Mouse (Mus musculus): ENCODE measurements around the gene Rpl7l1. TPM values are rescaled to one million over a fixed set of nuclear protein-coding genes. Genes with fewer than 3 reads are reported as not detected.

Gene Rpl7l1
- polyA plus RNA-seq, 1 experiment from 2014 or later, result 82.2 TPM

GRCm38 (mm10) chr17:46751056-46751793 is 31.2 kb downstream of the Rpl7l1 start:
- no peak; the same call in 1 of the 2 replicates for ATAC-seq (ENCODE audit: low FRiP score, low read depth)

GRCm38 (mm10) chr17:46750580-46750979 is 31.9 kb downstream of the Rpl7l1 start:
- H3K36me3 ChIP-seq, result peaks cover 7% of the 10 kb centered on the region; the same call in 1 of the 2 replicates
- peak overlapping the region; percentile 76 for H3K9ac ChIP-seq
- H3K4me1 ChIP-seq (replicated peaks), result peaks cover 22% of the 10 kb centered on the region
- peak overlapping the region; percentile 92; the same call in 1 of the 2 replicates for H3K27ac ChIP-seq (replicated peaks)
- no peaks in the 10 kb centered on the region for H3K27me3 ChIP-seq
- peak overlapping the region; percentile 77 for H3K4me3 ChIP-seq
- 97% methylated on average over 4 of the region's 4 CpGs for WGBS
- peak overlapping the region; percentile 79 for H3K4me2 ChIP-seq
- ATAC-seq (ENCODE audit: low FRiP score, low read depth), result no peak
- no peaks in the 10 kb centered on the region for H3K9me3 ChIP-seq

More at GRCm38 (mm10) chr17:46751056-46751793, 31.2 kb downstream of the Rpl7l1 start:
- 29% methylated on average over 16 of the region's 16 CpGs for WGBS
- no peaks in the 10 kb centered on the region for H3K27me3 ChIP-seq
- H3K4me1 ChIP-seq (replicated peaks), result peaks cover 22% of the 10 kb centered on the region
- H3K36me3 ChIP-seq, result peaks cover 7% of the 10 kb centered on the region; the same call in 1 of the 2 replicates
- H3K4me3 ChIP-seq, result peak overlapping the region; percentile 77
- no peaks in the 10 kb centered on the region for H3K9me3 ChIP-seq
- H3K4me2 ChIP-seq, result peak overlapping the region; percentile 79
- H3K9ac ChIP-seq, result peak overlapping the region; percentile 76
- peak overlapping the region; percentile 92 for H3K27ac ChIP-seq (replicated peaks)

- H3K27me3 ChIP-seq, result no peaks in the 10 kb centered on the region
- peaks cover 12% of the 10 kb centered on the region for H3K36me3 ChIP-seq
- no peak overlapping the region for H3K9ac ChIP-seq
- H3K4me3 ChIP-seq, result no peak overlapping the region
- no peak overlapping the region for H3K27ac ChIP-seq (replicated peaks)
- 88% methylated on average over 5 of the region's 5 CpGs for WGBS
- no peak overlapping the region for H3K4me2 ChIP-seq
- peaks cover 22% of the 10 kb centered on the region for H3K4me1 ChIP-seq (replicated peaks)
- no peak for ATAC-seq (ENCODE audit: low FRiP score, low read depth)
- H3K9me3 ChIP-seq, result no peaks in the 10 kb centered on the region
Observed at GRCm38 (mm10) chr17:46749282-46749681, 33.2 kb downstream of the Rpl7l1 start.

GRCm38 (mm10) chr17:46747806-46748205 is 34.7 kb downstream of the Rpl7l1 start:
- no peaks in the 10 kb centered on the region for H3K27me3 ChIP-seq
- peaks cover 14% of the 10 kb centered on the region for H3K36me3 ChIP-seq
- 90% methylated on average over 2 of the region's 2 CpGs for WGBS
- H3K4me3 ChIP-seq, result no peak overlapping the region
- H3K4me1 ChIP-seq (replicated peaks), result peaks cover 22% of the 10 kb centered on the region
- no peak for ATAC-seq (ENCODE audit: low FRiP score, low read depth)
- no peak overlapping the region for H3K9ac ChIP-seq
- no peaks in the 10 kb centered on the region for H3K9me3 ChIP-seq
- H3K4me2 ChIP-seq, result no peak overlapping the region
- H3K27ac ChIP-seq (replicated peaks), result no peak overlapping the region

GRCm38 (mm10) chr17:46747234-46747633 is 35.2 kb downstream of the Rpl7l1 start:
- Histone ChIP-seq H3K4me2 (no peak overlapping the region), H3K9me3 (no peaks in the 10 kb centered on the region), H3K27ac (replicated peaks) (no peak overlapping the region), H3K36me3 (peaks cover 19% of the 10 kb centered on the region), H3K4me3 (no peak overlapping the region), H3K27me3 (no peaks in the 10 kb centered on the region), H3K9ac (no peak overlapping the region), H3K4me1 (replicated peaks) (peaks cover 17% of the 10 kb centered on the region)
- no peak for ATAC-seq (ENCODE audit: low FRiP score, low read depth)
- WGBS, result 85% methylated on average over 8 of the region's 8 CpGs

GRCm38 (mm10) chr17:46745506-46745905 is 37.0 kb downstream of the Rpl7l1 start:
- no peak overlapping the region for H3K9ac ChIP-seq
- H3K9me3 ChIP-seq, result no peaks in the 10 kb centered on the region
- H3K27ac ChIP-seq (replicated peaks), result no peak overlapping the region
- no peak for ATAC-seq (ENCODE audit: low FRiP score, low read depth)
- H3K4me2 ChIP-seq, result no peak overlapping the region
- WGBS, result 97% methylated on average over 2 of the region's 2 CpGs
- H3K36me3 ChIP-seq, result peaks cover 22% of the 10 kb centered on the region
- peaks cover 8% of the 10 kb centered on the region for H3K4me1 ChIP-seq (replicated peaks)
- H3K4me3 ChIP-seq, result no peak overlapping the region
- no peaks in the 10 kb centered on the region for H3K27me3 ChIP-seq

GRCm38 (mm10) chr17:46742986-46743385 is 39.5 kb downstream of the Rpl7l1 start:
- ATAC-seq (ENCODE audit: low FRiP score, low read depth), result no peak
- peaks cover 25% of the 10 kb centered on the region for H3K36me3 ChIP-seq
- WGBS, result 89% methylated on average over 9 of the region's 9 CpGs
- H3K9ac ChIP-seq, result no peak overlapping the region
- no peaks in the 10 kb centered on the region for H3K9me3 ChIP-seq
- no peaks in the 10 kb centered on the region for H3K27me3 ChIP-seq
- no peaks in the 10 kb centered on the region for H3K4me1 ChIP-seq (replicated peaks)
- H3K4me2 ChIP-seq, result no peak overlapping the region
- H3K27ac ChIP-seq (replicated peaks), result no peak overlapping the region
- no peak overlapping the region for H3K4me3 ChIP-seq

GRCm38 (mm10) chr17:46741305-46741704 is 41.2 kb downstream of the Rpl7l1 start:
- no peak overlapping the region for H3K4me2 ChIP-seq
- WGBS, result 91% methylated on average over 6 of the region's 6 CpGs
- no peaks in the 10 kb centered on the region for H3K9me3 ChIP-seq
- no peak overlapping the region for H3K27ac ChIP-seq (replicated peaks)
- ATAC-seq (ENCODE audit: low FRiP score, low read depth), result no peak
- H3K9ac ChIP-seq, result no peak overlapping the region
- H3K4me3 ChIP-seq, result no peak overlapping the region
- H3K27me3 ChIP-seq, result no peaks in the 10 kb centered on the region
- H3K36me3 ChIP-seq, result peaks cover 30% of the 10 kb centered on the region
- H3K4me1 ChIP-seq (replicated peaks), result no peaks in the 10 kb centered on the region

- ATAC-seq (ENCODE audit: low FRiP score, low read depth), result no peak
- Histone ChIP-seq H3K36me3 (peaks cover 25% of the 10 kb centered on the region; the same call in 1 of the 2 replicates), H3K9ac (no peak overlapping the region), H3K27ac (replicated peaks) (no peak overlapping the region), H3K4me2 (no peak overlapping the region), H3K4me1 (replicated peaks) (no peaks in the 10 kb centered on the region), H3K4me3 (no peak overlapping the region), H3K27me3 (no peaks in the 10 kb centered on the region), H3K9me3 (no peaks in the 10 kb centered on the region)
- whole genome bisulfite sequencing, result 65% methylated on average over 10 of the region's 10 CpGs
Observed at GRCm38 (mm10) chr17:46736160-46736559, 46.3 kb downstream of the Rpl7l1 start.

GRCm38 (mm10) chr17:46735287-46735686 is 47.2 kb downstream of the Rpl7l1 start:
- no peak overlapping the region for H3K4me3 ChIP-seq
- no peaks in the 10 kb centered on the region for H3K9me3 ChIP-seq
- no peak overlapping the region for H3K27ac ChIP-seq (replicated peaks)
- no peaks in the 10 kb centered on the region for H3K27me3 ChIP-seq
- no peak for ATAC-seq (ENCODE audit: low FRiP score, low read depth)
- H3K4me2 ChIP-seq, result no peak overlapping the region
- 90% methylated on average over 7 of the region's 7 CpGs for WGBS
- H3K36me3 ChIP-seq, result peaks cover 25% of the 10 kb centered on the region; the same call in 1 of the 2 replicates
- H3K9ac ChIP-seq, result no peak overlapping the region
- no peaks in the 10 kb centered on the region for H3K4me1 ChIP-seq (replicated peaks)

GRCm38 (mm10) chr17:46734055-46734454 is 48.4 kb downstream of the Rpl7l1 start:
- no peaks in the 10 kb centered on the region for H3K9me3 ChIP-seq
- no peak overlapping the region for H3K27ac ChIP-seq (replicated peaks)
- no peak overlapping the region for H3K4me3 ChIP-seq
- 96% methylated on average over 3 of the region's 3 CpGs for WGBS
- H3K36me3 ChIP-seq, result peaks cover 25% of the 10 kb centered on the region; the same call in 1 of the 2 replicates
- no peak overlapping the region for H3K4me2 ChIP-seq
- ATAC-seq (ENCODE audit: low FRiP score, low read depth), result no peak
- no peak overlapping the region for H3K9ac ChIP-seq
- no peaks in the 10 kb centered on the region for H3K4me1 ChIP-seq (replicated peaks)
- H3K27me3 ChIP-seq, result peaks cover 1% of the 10 kb centered on the region; the same call in 1 of the 2 replicates

GRCm38 (mm10) chr17:46728904-46729318 is 53.6 kb downstream of the Rpl7l1 start, which contains the start of gene Gnmt:
Gnmt (minus strand) TSS chr17:46729168.
- Histone ChIP-seq H3K27me3 (peaks cover 5% of the 10 kb centered on the region; the same call in 1 of the 2 replicates), H3K9me3 (no peaks in the 10 kb centered on the region), H3K36me3 (no peaks in the 10 kb centered on the region; the same call in 1 of the 2 replicates), H3K4me2 (peak within 1 kb of the TSS; percentile 18), H3K4me1 (replicated peaks) (no peaks in the 10 kb centered on the region), H3K27ac (replicated peaks) (no peak within 1 kb of the TSS), H3K9ac (no peak within 1 kb of the TSS), H3K4me3 (no peak within 1 kb of the TSS)
- ATAC-seq (ENCODE audit: low FRiP score, low read depth), result peak; percentile 36; the same call in 1 of the 2 replicates
- 21% methylated on average over 24 of the region's 24 CpGs for WGBS
